In genomic region chr15:96287369-96287975, GRCm38 (mm10) we compare ENCODE assay signal across 8 mouse cellular contexts. TPM values are rescaled to one million over a fixed set of nuclear protein-coding genes. Genes with fewer than 3 reads are reported as not detected.
A peak's percentile ranks its signal among the peaks of the same experiment; 100 is the strongest.
DNase-seq lines count a peak whose midpoint lies in the region; ATAC-seq and TF ChIP-seq lines count a peak whose summit lies in the region.

TSS of gene Arid2 (plus strand) at chr15:96287518.

- under 1% methylated on average over 25 of the region's 67 CpGs for WGBS in heart, embryonic 13.5 days
- under 1% methylated on average over 45 of the region's 67 CpGs for WGBS in kidney, postnatal 0 days
- under 1% methylated on average over 47 of the region's 67 CpGs for WGBS in liver, embryonic 15.5 days (ENCODE audit: insufficient replicate concordance)
- WGBS in neural tube, embryonic 11.5 days = 0% methylated on average over 44 of the region's 67 CpGs

- DNase-seq in B cell, adult 2 months = peak; percentile 68 to 76
- peak; percentile 45 to 50 for DNase-seq in adrenal gland, postnatal 4 days (ENCODE audit: low spot score in 2 of 2)
- DNase-seq in kidney, postnatal 0 days (ENCODE audit: low spot score) = peak; percentile 88
- peak; percentile 80 for DNase-seq in neural tube, embryonic 11.5 days (ENCODE audit: low spot score)
- DNase-seq in testis, postnatal 10 days (ENCODE audit: low spot score) = peak; percentile 80

- no peak for TF ChIP-seq CTCF in kidney, postnatal 0 days (IDR thresholded peaks at IDR 0.05; ENCODE audit: low read depth)

- peak; percentile 27; the same call in 1 of the 2 replicates for ATAC-seq in heart, embryonic 13.5 days (ENCODE audit: extremely low read depth, insufficient number of reproducible peaks, low FRiP score, low TSS enrichment)
- ATAC-seq in kidney, postnatal 0 days (replicated peaks; ENCODE audit: low FRiP score, low read depth) = peak; percentile 45; the same call in 1 of the 2 replicates
- ATAC-seq in liver, embryonic 15.5 days (ENCODE audit: insufficient read depth) = peak; percentile 47
- ATAC-seq in neural tube, embryonic 11.5 days (ENCODE audit: insufficient read depth, low FRiP score, low TSS enrichment) = peak; percentile 13

- H3K36me3 ChIP-seq in erythroblast, embryonic 14.5 days (ENCODE audit: control insufficient read depth) = peaks cover 22% of the 10 kb centered on the region
- peaks cover 11% of the 10 kb centered on the region for H3K36me3 ChIP-seq in heart, embryonic 13.5 days
- H3K36me3 ChIP-seq in kidney, postnatal 0 days (ENCODE audit: insufficient read depth, low read length) = no peaks in the 10 kb centered on the region
- peaks cover 13% of the 10 kb centered on the region for H3K36me3 ChIP-seq in liver, embryonic 15.5 days (replicated peaks)
- H3K36me3 ChIP-seq in neural tube, embryonic 11.5 days (ENCODE audit: control insufficient read depth, insufficient read depth, low read length) = no peaks in the 10 kb centered on the region

- H3K4me3 ChIP-seq in erythroblast, embryonic 14.5 days (replicated peaks) = peak within 1 kb of the TSS; percentile 88
- H3K4me3 ChIP-seq in heart, embryonic 13.5 days = peak within 1 kb of the TSS; percentile 96
- peak within 1 kb of the TSS; percentile 91 for H3K4me3 ChIP-seq in kidney, postnatal 0 days (replicated peaks; ENCODE audit: low read depth, low read length)
- peak within 1 kb of the TSS; percentile 93 for H3K4me3 ChIP-seq in liver, embryonic 15.5 days (replicated peaks)
- peak within 1 kb of the TSS; percentile 97 for H3K4me3 ChIP-seq in neural tube, embryonic 11.5 days (ENCODE audit: low read depth, low read length)

- no peaks in the 10 kb centered on the region for H3K9me3 ChIP-seq in erythroblast, embryonic 14.5 days (ENCODE audit: control insufficient read depth, low read length)
- H3K9me3 ChIP-seq in heart, embryonic 13.5 days = no peaks in the 10 kb centered on the region
- no peaks in the 10 kb centered on the region for H3K9me3 ChIP-seq in kidney, postnatal 0 days (replicated peaks; ENCODE audit: low read length)
- no peaks in the 10 kb centered on the region for H3K9me3 ChIP-seq in liver, embryonic 15.5 days (replicated peaks)
- no peaks in the 10 kb centered on the region for H3K9me3 ChIP-seq in neural tube, embryonic 11.5 days (ENCODE audit: control insufficient read depth, low read length)

- peaks cover 48% of the 10 kb centered on the region for H3K4me1 ChIP-seq in erythroblast, embryonic 14.5 days (ENCODE audit: control insufficient read depth)
- peaks cover 33% of the 10 kb centered on the region for H3K4me1 ChIP-seq in heart, embryonic 13.5 days
- peaks cover 11% of the 10 kb centered on the region for H3K4me1 ChIP-seq in kidney, postnatal 0 days (replicated peaks; ENCODE audit: insufficient read depth, low read length)
- H3K4me1 ChIP-seq in liver, embryonic 15.5 days (replicated peaks) = peaks cover 37% of the 10 kb centered on the region
- H3K4me1 ChIP-seq in neural tube, embryonic 11.5 days (ENCODE audit: control insufficient read depth, insufficient read depth, low read length) = peaks cover 9% of the 10 kb centered on the region; the same call in 1 of the 2 replicates

- H3K27ac ChIP-seq in heart, embryonic 13.5 days (replicated peaks) = peak within 1 kb of the TSS; percentile 100
- H3K27ac ChIP-seq in kidney, postnatal 0 days = peak within 1 kb of the TSS; percentile 100
- peak within 1 kb of the TSS; percentile 98 for H3K27ac ChIP-seq in liver, embryonic 15.5 days (replicated peaks)
- peak within 1 kb of the TSS; percentile 100 for H3K27ac ChIP-seq in neural tube, embryonic 11.5 days (ENCODE audit: low read depth, low read length)

- peak within 1 kb of the TSS; percentile 100 for H3K9ac ChIP-seq in heart, embryonic 13.5 days
- H3K9ac ChIP-seq in kidney, postnatal 0 days (ENCODE audit: low read depth, low read length) = peak within 1 kb of the TSS; percentile 100
- peak within 1 kb of the TSS; percentile 94 for H3K9ac ChIP-seq in liver, embryonic 15.5 days
- H3K9ac ChIP-seq in neural tube, embryonic 11.5 days (ENCODE audit: low read length) = peak within 1 kb of the TSS; percentile 100

- peak within 1 kb of the TSS; percentile 90 for H3K4me2 ChIP-seq in heart, embryonic 13.5 days
- peak within 1 kb of the TSS; percentile 83 for H3K4me2 ChIP-seq in kidney, postnatal 0 days (ENCODE audit: low read length)
- peak within 1 kb of the TSS; percentile 95 for H3K4me2 ChIP-seq in liver, embryonic 15.5 days
- peak within 1 kb of the TSS; percentile 73 for H3K4me2 ChIP-seq in neural tube, embryonic 11.5 days (ENCODE audit: low read depth)

- no peaks in the 10 kb centered on the region for H3K27me3 ChIP-seq in erythroblast, embryonic 14.5 days (ENCODE audit: control insufficient read depth)
- H3K27me3 ChIP-seq in heart, embryonic 13.5 days (replicated peaks) = no peaks in the 10 kb centered on the region
- H3K27me3 ChIP-seq in kidney, postnatal 0 days (ENCODE audit: insufficient read depth, low read length) = no peaks in the 10 kb centered on the region
- H3K27me3 ChIP-seq in liver, embryonic 15.5 days = no peaks in the 10 kb centered on the region
- H3K27me3 ChIP-seq in neural tube, embryonic 11.5 days (ENCODE audit: control insufficient read depth, insufficient read depth, low read length) = no peaks in the 10 kb centered on the region

RNA-seq across cellular contexts. Expression of gene Arid2, which starts in this region (rescaled TPM):
- 10 to 100 TPM; 63.6 to 69.3 TPM for total RNA-seq in adrenal gland, postnatal 4 days (2021)
- 0.56 and 0.61 TPM in 2 replicates for polyA plus RNA-seq in erythroblast, embryonic 14.5 days (2012)
- 12.1 and 14.1 TPM in 2 replicates for polyA plus RNA-seq in heart, embryonic 13.5 days (2015; fragmentation: Nextera tagmentation; extraction: Ambion mirVana)
- 16.3 and 16.6 TPM in 2 replicates for polyA plus RNA-seq in kidney, postnatal 0 days (2015; fragmentation: Nextera tagmentation; extraction: Ambion mirVana)
- polyA plus RNA-seq in liver, embryonic 15.5 days (2015; fragmentation: Nextera tagmentation; extraction: Ambion mirVana) = 7.5 and 8.0 TPM in 2 replicates
- 40.1 and 40.3 TPM in 2 replicates for polyA plus RNA-seq in neural tube, embryonic 11.5 days (2014; fragmentation: Nextera tagmentation; extraction: Ambion mirVana)

Comparison
In these comparisons a context has a peak if more than half of its experiments do, and no peak if none do; other contexts are left out.
1. Peak in every context shown above with its lines: DNase-seq, ATAC-seq, H3K4me3 ChIP-seq and H3K27ac ChIP-seq.